Mouse (Mus musculus): ENCODE data around the gene Rela. TPM values are rescaled to one million over a fixed set of nuclear protein-coding genes. Genes with fewer than 3 reads are reported as not detected.
"Not testable (repeated sequence)": the region's sequence is repeated elsewhere in the genome, so short reads cannot be mapped to it uniquely, and the experiment has no call there.

Rela gene
- polyA plus RNA-seq, 1 experiment from 2014 or later: 50.1 TPM

DNA sequence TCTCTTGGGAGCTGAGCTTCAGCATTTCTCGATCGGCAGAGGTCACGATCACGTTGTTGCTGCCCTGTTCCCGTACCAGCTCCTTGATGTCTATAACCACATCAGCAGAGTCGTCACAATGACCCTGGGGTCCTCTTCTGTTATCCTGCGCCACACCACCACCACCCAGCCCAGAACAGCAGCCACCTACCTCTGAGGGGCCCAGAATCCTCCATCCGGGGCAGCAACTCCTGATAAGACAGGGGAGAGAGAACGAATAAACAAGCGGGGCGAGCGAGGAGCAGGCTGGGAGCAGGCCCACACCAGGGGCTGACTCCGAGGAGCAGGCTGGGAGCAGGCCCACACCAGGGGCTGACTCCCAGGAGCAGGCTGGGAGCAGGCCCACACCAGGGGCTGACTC, 49.2 kb downstream of the Rela start:
- TF ChIP-seq CTCF (IDR thresholded peaks at IDR 0.05) (no peak), EP300 (IDR thresholded peaks at IDR 0.05) (no peak)

DNA sequence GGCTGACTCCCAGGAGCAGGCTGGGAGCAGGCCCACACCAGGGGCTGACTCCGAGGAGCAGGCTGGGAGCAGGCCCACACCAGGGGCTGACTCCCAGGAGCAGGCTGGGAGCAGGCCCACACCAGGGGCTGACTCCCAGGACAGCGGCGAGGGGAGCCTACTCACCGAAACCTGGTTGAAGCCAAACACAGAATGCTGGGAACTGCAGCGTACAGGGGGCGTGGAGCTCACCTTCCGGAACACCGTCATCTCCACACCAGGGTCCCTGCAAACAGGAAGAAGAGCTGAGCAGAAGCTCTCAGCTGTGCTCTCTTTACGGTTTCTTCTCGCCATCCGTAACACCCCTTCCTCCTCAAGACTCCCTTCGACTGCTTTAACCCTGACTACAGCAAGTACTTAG, 49.7 kb downstream of the Rela start:
- H3K9me3 ChIP-seq (ENCODE audit: low read length); H3K4me2 ChIP-seq (replicated peaks; ENCODE audit: low read depth, low read length); H3K4me3 ChIP-seq (ENCODE audit: low read depth, low read length); H3K9ac ChIP-seq (replicated peaks; ENCODE audit: low read depth); ATAC-seq; H3K27me3 ChIP-seq (replicated peaks; ENCODE audit: insufficient read depth, low read length); DNase-seq (ENCODE audit: low spot score); H3K27ac ChIP-seq (ENCODE audit: low read length): not testable (repeated sequence)
- WGBS: 86% methylated on average over 11 of the region's 12 CpGs
- Histone ChIP-seq H3K36me3 (ENCODE audit: insufficient read depth, low read length) (peaks cover 18% of the 10 kb centered on the region), H3K4me1 (ENCODE audit: insufficient read depth, low read depth, low read length) (peaks cover 21% of the 10 kb centered on the region)

More for the DNA sequence above, 49.2 kb downstream of the Rela start:
- no peak overlapping the region for H3K4me2 ChIP-seq (replicated peaks; ENCODE audit: low read depth, low read length)
- H3K27me3 ChIP-seq (replicated peaks; ENCODE audit: insufficient read depth, low read length): no peaks in the 10 kb centered on the region
- ATAC-seq (no peak), DNase-seq (ENCODE audit: low spot score) (no peak)
- H3K4me1 ChIP-seq (ENCODE audit: insufficient read depth, low read depth, low read length): peaks cover 18% of the 10 kb centered on the region
- H3K4me3 ChIP-seq (ENCODE audit: low read depth, low read length): no peak overlapping the region
- no peak overlapping the region for H3K27ac ChIP-seq (ENCODE audit: low read length)
- no peaks in the 10 kb centered on the region for H3K9me3 ChIP-seq (ENCODE audit: low read length)
- peaks cover 20% of the 10 kb centered on the region for H3K36me3 ChIP-seq (ENCODE audit: insufficient read depth, low read length)
- WGBS: 75% methylated on average over 13 of the region's 13 CpGs
- no peak overlapping the region for H3K9ac ChIP-seq (replicated peaks; ENCODE audit: low read depth)

DNA sequence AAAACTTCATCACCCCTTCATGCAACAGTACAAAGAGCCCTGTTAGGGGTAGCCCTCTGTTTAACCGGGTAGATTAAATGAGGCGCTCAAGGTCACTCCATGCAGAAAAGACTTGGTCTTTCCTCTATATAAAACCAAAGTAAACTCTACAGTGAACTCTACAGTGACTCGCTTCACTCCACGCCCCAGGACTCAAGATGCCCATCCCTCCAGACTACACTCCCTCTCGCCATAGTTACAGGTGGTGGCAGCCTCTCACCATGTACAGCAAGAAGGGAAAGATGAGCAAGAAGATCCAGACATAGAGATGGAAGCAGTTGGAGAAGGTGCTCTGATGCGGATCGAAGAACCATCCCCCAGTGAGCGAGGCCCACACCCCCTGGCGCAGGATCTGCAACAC, 50.5 kb downstream of the Rela start:
- ATAC-seq (no peak), DNase-seq (ENCODE audit: low spot score) (no peak)
- peak overlapping the region; percentile 97; the same call in 1 of the 2 replicates for H3K27ac ChIP-seq (ENCODE audit: low read length)
- no peaks in the 10 kb centered on the region for H3K9me3 ChIP-seq (ENCODE audit: low read length)
- peak overlapping the region; percentile 99 for H3K4me2 ChIP-seq (replicated peaks; ENCODE audit: low read depth, low read length)
- WGBS: 14% methylated on average over 9 of the region's 9 CpGs
- H3K4me1 ChIP-seq (ENCODE audit: insufficient read depth, low read depth, low read length): peaks cover 25% of the 10 kb centered on the region
- TF ChIP-seq EP300 (IDR thresholded peaks at IDR 0.05): no peak
- TF ChIP-seq CTCF (IDR thresholded peaks at IDR 0.05): no peak
- H3K27me3 ChIP-seq (replicated peaks; ENCODE audit: insufficient read depth, low read length): no peaks in the 10 kb centered on the region
- H3K4me3 ChIP-seq (ENCODE audit: low read depth, low read length): peak overlapping the region; percentile 70
- peak overlapping the region; percentile 72 for H3K9ac ChIP-seq (replicated peaks; ENCODE audit: low read depth)
- H3K36me3 ChIP-seq (ENCODE audit: insufficient read depth, low read length): peaks cover 15% of the 10 kb centered on the region

DNA sequence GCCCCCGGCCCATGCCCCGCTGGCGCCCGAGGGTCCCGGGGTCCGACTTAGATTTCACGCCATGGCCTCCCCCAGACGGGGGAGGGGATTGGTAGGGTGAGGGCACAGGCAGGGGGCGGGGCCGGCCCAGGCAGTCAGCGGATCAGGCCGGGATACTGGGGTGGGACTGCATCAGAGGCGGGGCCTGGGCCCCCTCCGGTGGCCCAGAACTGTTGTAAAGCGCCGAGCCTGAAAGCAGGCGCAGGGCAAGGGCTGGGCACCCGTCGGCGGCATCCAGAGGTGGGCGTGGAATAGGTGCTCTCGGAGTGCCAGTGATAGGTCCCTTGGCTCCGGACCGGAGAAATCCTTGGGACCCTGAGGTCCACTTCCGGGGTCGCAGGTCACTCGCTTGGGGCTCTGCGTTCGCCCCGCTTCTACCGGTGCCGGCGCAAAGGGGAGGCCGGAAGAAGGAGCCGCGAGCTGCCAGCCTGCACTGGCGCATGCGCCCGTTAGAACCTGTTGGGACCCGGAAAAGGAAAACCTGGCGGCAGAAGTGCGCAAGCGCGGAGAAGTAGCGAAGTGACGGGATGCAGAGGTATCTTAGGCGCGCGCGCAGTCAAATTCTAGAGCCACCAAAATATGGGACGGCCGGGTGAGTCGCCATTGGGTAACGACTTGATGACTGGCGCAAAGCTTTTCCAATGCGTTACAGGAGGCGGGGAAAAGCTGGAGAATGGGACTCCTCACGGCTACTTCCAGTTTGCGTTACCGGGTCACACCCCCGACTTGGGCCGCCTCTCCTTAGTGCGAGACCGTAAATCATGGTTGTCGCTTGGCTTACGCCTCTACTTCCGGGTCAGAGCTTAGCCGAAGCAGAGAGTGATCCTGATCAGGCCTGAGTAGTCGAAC, 51.2 kb downstream of the Rela start, which contains the start of the genes Map3k11 and Pcnx3:
Gene Map3k11 (plus strand): TSS at position 543 of the 888 bp plus-strand sequence.
Gene Pcnx3 (minus strand): TSS at position 709 of the 888 bp plus-strand sequence.
- Histone ChIP-seq H3K9me3 (ENCODE audit: low read length) (no peaks in the 10 kb centered on the region), H3K36me3 (ENCODE audit: insufficient read depth, low read length) (peaks cover 22% of the 10 kb centered on the region), H3K4me2 (replicated peaks; ENCODE audit: low read depth, low read length) (peak within 1 kb of the TSS; percentile 99), H3K27ac (ENCODE audit: low read length) (peak within 1 kb of the TSS; percentile 97), H3K9ac (replicated peaks; ENCODE audit: low read depth) (peak within 1 kb of the TSS; percentile 76), H3K4me1 (ENCODE audit: insufficient read depth, low read depth, low read length) (peaks cover 25% of the 10 kb centered on the region), H3K4me3 (ENCODE audit: low read depth, low read length) (peak within 1 kb of the TSS; percentile 70), H3K27me3 (replicated peaks; ENCODE audit: insufficient read depth, low read length) (no peaks in the 10 kb centered on the region)
- peak; percentile 54 for TF ChIP-seq CTCF (IDR thresholded peaks at IDR 0.05)
- TF ChIP-seq EP300 (IDR thresholded peaks at IDR 0.05): no peak; the same call in 1 of the 2 replicates
- WGBS: 2% methylated on average over 68 of the region's 69 CpGs
- ATAC-seq: peak; percentile 90
- DNase-seq (ENCODE audit: low spot score): peak; percentile 100

DNA sequence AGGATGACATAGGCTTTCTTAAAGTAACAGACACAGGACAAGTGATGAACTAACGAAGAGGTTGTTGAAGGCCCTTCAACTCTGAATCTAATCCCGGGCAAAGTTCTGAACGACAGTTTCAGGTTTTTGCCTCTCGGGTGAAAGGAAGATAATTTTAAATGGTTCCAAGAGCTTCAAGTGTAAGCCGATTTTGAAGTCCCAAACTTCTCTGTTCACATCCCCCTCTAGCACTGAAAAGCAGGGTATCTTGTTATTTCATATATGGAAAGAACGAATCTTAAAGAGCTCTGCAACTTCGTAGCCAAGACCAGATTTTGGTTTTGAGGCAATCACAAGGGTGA, 51.8 kb downstream of the Rela start:
- peak overlapping the region; percentile 76 for H3K9ac ChIP-seq (replicated peaks; ENCODE audit: low read depth)
- TF ChIP-seq CTCF (IDR thresholded peaks at IDR 0.05) (no peak), EP300 (IDR thresholded peaks at IDR 0.05) (no peak)
- H3K27me3 ChIP-seq (replicated peaks; ENCODE audit: insufficient read depth, low read length): no peaks in the 10 kb centered on the region
- peaks cover 25% of the 10 kb centered on the region for H3K36me3 ChIP-seq (ENCODE audit: insufficient read depth, low read length)
- 1% methylated on average over 7 of the region's 7 CpGs for WGBS
- H3K9me3 ChIP-seq (ENCODE audit: low read length): no peaks in the 10 kb centered on the region
- peak overlapping the region; percentile 70 for H3K4me3 ChIP-seq (ENCODE audit: low read depth, low read length)
- peak overlapping the region; percentile 97 for H3K27ac ChIP-seq (ENCODE audit: low read length)
- H3K4me2 ChIP-seq (replicated peaks; ENCODE audit: low read depth, low read length): peak overlapping the region; percentile 99
- peaks cover 25% of the 10 kb centered on the region for H3K4me1 ChIP-seq (ENCODE audit: insufficient read depth, low read depth, low read length)
- DNase-seq (ENCODE audit: low spot score) (no peak), ATAC-seq (no peak)

DNA sequence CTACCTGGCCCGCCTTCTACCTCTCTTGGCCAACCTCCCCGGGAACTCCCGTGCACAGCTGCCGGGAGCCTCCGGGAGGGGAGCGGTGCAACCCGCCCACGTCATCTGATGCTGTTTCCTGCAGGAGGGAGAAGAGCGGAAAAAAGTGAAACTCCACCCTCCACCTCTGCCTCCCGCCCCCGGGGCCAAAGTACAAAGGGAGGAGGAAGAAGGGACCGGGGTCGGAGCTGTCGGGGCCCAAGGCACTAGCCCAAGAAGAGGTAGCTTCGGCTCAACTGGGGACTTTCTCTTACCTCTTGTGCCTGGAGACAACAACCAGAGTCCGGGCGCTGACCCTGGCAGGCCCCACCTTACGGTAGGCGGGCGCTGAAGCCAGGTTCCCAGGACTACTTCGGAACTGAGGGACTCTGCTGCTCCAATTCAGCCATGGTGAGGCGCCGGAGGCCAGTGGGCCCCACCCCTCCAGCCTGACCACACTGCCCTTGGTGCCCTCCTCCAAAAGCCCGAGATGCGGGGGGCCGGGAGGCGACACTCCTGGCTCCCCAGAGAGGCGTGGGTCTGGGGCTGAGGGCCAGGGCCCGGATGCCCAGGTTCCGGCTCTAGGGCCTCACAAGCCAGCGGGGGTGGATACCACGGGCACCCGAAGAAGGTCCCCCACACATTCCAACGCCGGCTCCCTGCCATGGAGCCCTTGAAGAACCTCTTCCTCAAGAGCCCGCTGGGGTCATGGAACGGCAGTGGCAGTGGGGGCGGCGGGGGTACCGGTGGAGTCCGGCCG, 52.5 kb downstream of the Rela start:
- Histone ChIP-seq H3K9ac (replicated peaks; ENCODE audit: low read depth) (peak overlapping the region; percentile 76), H3K36me3 (ENCODE audit: insufficient read depth, low read length) (peaks cover 22% of the 10 kb centered on the region; the same call in 1 of the 2 replicates), H3K9me3 (ENCODE audit: low read length) (no peaks in the 10 kb centered on the region), H3K4me1 (ENCODE audit: insufficient read depth, low read depth, low read length) (peaks cover 25% of the 10 kb centered on the region), H3K4me3 (ENCODE audit: low read depth, low read length) (peak overlapping the region; percentile 70), H3K27me3 (replicated peaks; ENCODE audit: insufficient read depth, low read length) (no peaks in the 10 kb centered on the region), H3K27ac (ENCODE audit: low read length) (peak overlapping the region; percentile 97), H3K4me2 (replicated peaks; ENCODE audit: low read depth, low read length) (peak overlapping the region; percentile 99)
- DNase-seq (ENCODE audit: low spot score): peak; percentile 97
- peak; percentile 66 for ATAC-seq
- TF ChIP-seq CTCF (IDR thresholded peaks at IDR 0.05) (peak; percentile 17), EP300 (IDR thresholded peaks at IDR 0.05) (no peak; the same call in 1 of the 2 replicates)
- WGBS: 2% methylated on average over 41 of the region's 42 CpGs

Data from lung, postnatal 0 days (tissue).